Mouse (Mus musculus) liver, postnatal 0 days (tissue): ENCODE data around the gene Senp6.

Experiments
- CTCF ChIP-seq: sonication (generic); IDR thresholded peaks from 2 replicates; pipeline ENCODE4 v1.5.1; 2016; ENCODE audit warnings: antibody characterized with exemption, low read depth
- EP300 ChIP-seq: IDR thresholded peaks from 2 replicates; pipeline ENCODE4 v1.6.1; 2016; ENCODE audit warnings: antibody characterized with exemption, low read depth, mild to moderate bottlenecking

GRCm38 (mm10) chr9:80172396-80173222 is 105.9 kb downstream of the Senp6 start:
- no peak for TF ChIP-seq CTCF
- no peak for TF ChIP-seq EP300
